Mouse (Mus musculus) myocyte (in vitro differentiated cells): ENCODE results near the gene Zhx3. TPM values are rescaled to one million over a fixed set of nuclear protein-coding genes. Genes with fewer than 3 reads are reported as not detected.

ENCODE experiments used
- H3K27me3 ChIP-seq: one replicate; pipeline ENCODE4 v1.6.1; 2011; ENCODE audit not compliant: control insufficient read depth, insufficient read depth, insufficient read length
- H3K36me3 ChIP-seq: one replicate; pipeline ENCODE4 v1.6.1; 2011; ENCODE audit not compliant: control insufficient read depth, insufficient read depth
- H3K4me2 ChIP-seq: one replicate; pipeline ENCODE4 v1.6.1; 2011; ENCODE audit warnings: low read depth, control low read depth
- H3K4me3 ChIP-seq: one replicate; pipeline ENCODE4 v1.5.1; 2011; ENCODE audit warnings: mild to moderate bottlenecking, control low read depth, moderate library complexity
- H3K79me2 ChIP-seq: one replicate; pipeline ENCODE4 v1.6.1; 2011; ENCODE audit not compliant: control insufficient read depth, insufficient read depth
- H3ac ChIP-seq: one replicate; pipeline ENCODE4 v1.6.1; 2011; ENCODE audit not compliant: control insufficient read depth, insufficient read length
- CEBPB ChIP-seq: IDR thresholded peaks from 2 replicates; pipeline ENCODE4 v1.6.1; 2011; ENCODE audit warnings: mild to moderate bottlenecking, moderate library complexity; ENCODE audit not compliant: poor library complexity, insufficient read depth, severe bottlenecking
- E2F4 ChIP-seq: IDR thresholded peaks from one replicate; pipeline ENCODE4 v1.6.1; 2011; ENCODE audit warnings: mild to moderate bottlenecking, control low read depth, moderate library complexity; ENCODE audit not compliant: insufficient read depth
- MAX ChIP-seq: IDR thresholded peaks from one replicate; pipeline ENCODE4 v1.6.1; 2011; ENCODE audit warnings: low read depth, mild to moderate bottlenecking, control low read depth
- MYOD1 ChIP-seq, 3 experiments: IDR thresholded peaks; one replicate each; pipeline ENCODE4 v1.6.1; 2011; ENCODE audit warnings: control low read depth in 2 of 3, low read depth in 2 of 3, mild to moderate bottlenecking in 2 of 3, moderate library complexity in 1 of 3; ENCODE audit not compliant: insufficient read length in 2 of 3, control insufficient read depth in 1 of 3
- MYOG ChIP-seq, 3 experiments: IDR thresholded peaks; one replicate each; pipeline ENCODE4 v1.6.1; 2011; ENCODE audit warnings: control low read depth in 2 of 3, low read depth in 2 of 3, mild to moderate bottlenecking in 2 of 3; ENCODE audit not compliant: insufficient read length in 2 of 3, control insufficient read depth in 1 of 3, insufficient read depth in 1 of 3
- POLR2A ChIP-seq: IDR thresholded peaks from one replicate; pipeline ENCODE4 v1.6.1; 2011; ENCODE audit warnings: low read depth, mild to moderate bottlenecking, control low read depth, moderate library complexity; ENCODE audit not compliant: insufficient read length
- POLR2AphosphoS2 ChIP-seq: IDR thresholded peaks from one replicate; pipeline ENCODE4 v1.6.1; 2011; ENCODE audit warnings: low read depth, control low read depth; ENCODE audit not compliant: insufficient read length
- REST ChIP-seq: IDR thresholded peaks from one replicate; pipeline ENCODE4 v1.6.1; 2011; ENCODE audit warnings: mild to moderate bottlenecking, control low read depth, moderate library complexity; ENCODE audit not compliant: insufficient read depth, insufficient read length
- SRF ChIP-seq: IDR thresholded peaks from one replicate; pipeline ENCODE4 v1.6.1; 2011; ENCODE audit warnings: low read depth; ENCODE audit not compliant: control insufficient read depth, insufficient read length
- TCF12 ChIP-seq: IDR thresholded peaks from one replicate; pipeline ENCODE4 v1.6.1; 2011; ENCODE audit warnings: mild to moderate bottlenecking, control low read depth; ENCODE audit not compliant: poor library complexity, insufficient read depth, severe bottlenecking
- TCF3 ChIP-seq: IDR thresholded peaks from one replicate; pipeline ENCODE4 v1.6.1; 2011; ENCODE audit warnings: low read depth, control low read depth; ENCODE audit not compliant: insufficient read length
- USF1 ChIP-seq: IDR thresholded peaks from one replicate; pipeline ENCODE4 v1.6.1; 2011; ENCODE audit warnings: low read depth, mild to moderate bottlenecking, control low read depth, moderate library complexity
- polyA plus RNA-seq: library from polyadenylated mRNA; unstranded; fragments of >200 nt; fragmentation: generic; extraction: Trizol; gene quantifications from one replicate; pipeline ENCODE4 v1.2.1, GENCODE M21; 2012; ENCODE audit warnings: missing spikeins

Gene Zhx3
- polyA plus RNA-seq, 1 experiment, result 6.1 TPM

- TF ChIP-seq MYOD1 (IDR thresholded peaks at IDR 0.05; ENCODE audit: control insufficient read depth in 1 of 3, insufficient read length in 2 of 3, low read depth in 2 of 3) (peak in 2 of 3 experiments; percentile 48 to 78), USF1 (peak; percentile 61), TCF12 (peak; percentile 9), MYOG (IDR thresholded peaks at IDR 0.05; ENCODE audit: control insufficient read depth in 1 of 3, insufficient read depth in 1 of 3, insufficient read length in 2 of 3, low read depth in 2 of 3) (peak in 2 of 3 experiments; percentile 16 to 80), POLR2AphosphoS2 (no peak)
- peaks cover 72% of the 10 kb centered on the region for H3K79me2 ChIP-seq
- no peak overlapping the region for H3K4me3 ChIP-seq
- no peak overlapping the region for H3K4me2 ChIP-seq
- no peaks in the 10 kb centered on the region for H3K36me3 ChIP-seq
- H3ac ChIP-seq, result no peak overlapping the region
- no peaks in the 10 kb centered on the region for H3K27me3 ChIP-seq
Observed at GRCm38 (mm10) chr2:160742161-160742609, 130.6 kb downstream of the Zhx3 start.

GRCm38 (mm10) chr2:160741580-160741979 is 131.2 kb downstream of the Zhx3 start:
- Histone ChIP-seq H3K4me2 (no peak overlapping the region), H3K79me2 (peaks cover 72% of the 10 kb centered on the region), H3K27me3 (no peaks in the 10 kb centered on the region), H3K4me3 (no peak overlapping the region), H3ac (no peak overlapping the region), H3K36me3 (no peaks in the 10 kb centered on the region)
- no peak for TF ChIP-seq USF1
- no peak for TF ChIP-seq POLR2A
- TF ChIP-seq REST, result no peak
- TF ChIP-seq TCF3, result no peak
- no peak for TF ChIP-seq TCF12
- no peak for TF ChIP-seq E2F4
- TF ChIP-seq MAX, result no peak
- no peak for TF ChIP-seq MYOD1 (IDR thresholded peaks at IDR 0.05; ENCODE audit: control insufficient read depth in 1 of 3, insufficient read length in 2 of 3, low read depth in 2 of 3)
- no peak for TF ChIP-seq CEBPB
- no peak for TF ChIP-seq MYOG (IDR thresholded peaks at IDR 0.05; ENCODE audit: control insufficient read depth in 1 of 3, insufficient read depth in 1 of 3, insufficient read length in 2 of 3, low read depth in 2 of 3)
- TF ChIP-seq POLR2AphosphoS2, result no peak
- TF ChIP-seq SRF, result no peak

GRCm38 (mm10) chr2:160740521-160741156 is 132.2 kb downstream of the Zhx3 start:
- no peak overlapping the region for H3ac ChIP-seq
- TF ChIP-seq TCF3 (no peak), SRF (no peak), MYOG (IDR thresholded peaks at IDR 0.05; ENCODE audit: control insufficient read depth in 1 of 3, insufficient read depth in 1 of 3, insufficient read length in 2 of 3, low read depth in 2 of 3) (peak in 1 of 3 experiments; percentile 47), TCF12 (no peak), MYOD1 (IDR thresholded peaks at IDR 0.05; ENCODE audit: control insufficient read depth in 1 of 3, insufficient read length in 2 of 3, low read depth in 2 of 3) (peak in 2 of 3 experiments; percentile 63 to 82), USF1 (no peak), POLR2AphosphoS2 (no peak)
- H3K27me3 ChIP-seq, result no peaks in the 10 kb centered on the region
- peaks cover 75% of the 10 kb centered on the region for H3K79me2 ChIP-seq
- peak overlapping the region; percentile 64 for H3K4me2 ChIP-seq
- no peak overlapping the region for H3K4me3 ChIP-seq
- H3K36me3 ChIP-seq, result no peaks in the 10 kb centered on the region

- Histone ChIP-seq H3K27me3 (no peaks in the 10 kb centered on the region), H3ac (no peak overlapping the region), H3K4me3 (no peak overlapping the region), H3K36me3 (no peaks in the 10 kb centered on the region), H3K4me2 (peak overlapping the region; percentile 64), H3K79me2 (peaks cover 75% of the 10 kb centered on the region)
- peak; percentile 93 to 94 (median 94) for TF ChIP-seq MYOD1 (IDR thresholded peaks at IDR 0.05; ENCODE audit: control insufficient read depth in 1 of 3, insufficient read length in 2 of 3, low read depth in 2 of 3)
- TF ChIP-seq TCF12, result peak; percentile 57
- TF ChIP-seq MYOG (IDR thresholded peaks at IDR 0.05; ENCODE audit: control insufficient read depth in 1 of 3, insufficient read depth in 1 of 3, insufficient read length in 2 of 3, low read depth in 2 of 3), result peak in 1 of 3 experiments; percentile 28
- TF ChIP-seq POLR2A, result no peak
Observed at GRCm38 (mm10) chr2:160739647-160740356, 133.0 kb downstream of the Zhx3 start.

- no peak overlapping the region for H3K4me2 ChIP-seq
- peaks cover 76% of the 10 kb centered on the region for H3K79me2 ChIP-seq
- no peak overlapping the region for H3K4me3 ChIP-seq
- TF ChIP-seq REST (no peak), TCF12 (no peak), TCF3 (no peak), POLR2AphosphoS2 (no peak), MYOD1 (IDR thresholded peaks at IDR 0.05; ENCODE audit: control insufficient read depth in 1 of 3, insufficient read length in 2 of 3, low read depth in 2 of 3) (no peak), CEBPB (no peak), E2F4 (no peak), SRF (no peak), POLR2A (no peak), MAX (no peak), USF1 (no peak), MYOG (IDR thresholded peaks at IDR 0.05; ENCODE audit: control insufficient read depth in 1 of 3, insufficient read depth in 1 of 3, insufficient read length in 2 of 3, low read depth in 2 of 3) (no peak)
- no peaks in the 10 kb centered on the region for H3K36me3 ChIP-seq
- H3K27me3 ChIP-seq, result no peaks in the 10 kb centered on the region
- H3ac ChIP-seq, result no peak overlapping the region
Observed at GRCm38 (mm10) chr2:160738354-160738753, 134.4 kb downstream of the Zhx3 start.
